Mouse (Mus musculus) B cell, adult 2 months (primary cell): ENCODE measurements around the gene Uck2.
A peak's percentile ranks its signal among the peaks of the same experiment; 100 is the strongest.

Experiments
- DNase-seq, 2 experiments: peaks; one replicate each; pipeline ENCODE4 v3.0.0; 2022

The Uck2 gene

DNA sequence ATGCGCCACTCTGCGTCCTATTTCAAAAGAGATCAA, at the start of gene Uck2:
Uck2 (minus strand) TSS at position 1 of the 36 bp plus-strand sequence.
- DNase-seq, result no peak

DNA sequence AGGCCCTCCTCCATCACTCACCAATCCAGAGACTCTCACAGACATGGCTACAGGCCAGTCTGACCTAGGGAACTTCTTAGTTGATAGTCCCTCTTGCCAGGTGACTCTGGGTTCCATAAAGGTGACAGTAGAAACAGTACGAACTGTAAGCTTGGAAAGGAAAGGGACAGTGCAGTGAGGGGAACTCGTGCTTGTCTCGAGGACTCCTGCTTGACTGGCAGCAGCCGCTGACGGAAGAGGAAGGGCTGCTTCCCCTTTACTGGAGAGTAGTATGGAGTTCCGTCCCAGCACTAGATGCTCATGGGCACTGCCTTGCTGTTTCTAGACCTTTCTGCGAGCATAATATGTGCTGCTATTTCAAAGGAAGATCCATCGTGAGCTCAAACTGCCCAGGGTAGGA, 46.0 kb upstream of the Uck2 start:
- DNase-seq, result no peak

GRCm38 (mm10) chr1:167328776-167329175, 43.7 kb upstream of the Uck2 start:
- no peak for DNase-seq

DNA sequence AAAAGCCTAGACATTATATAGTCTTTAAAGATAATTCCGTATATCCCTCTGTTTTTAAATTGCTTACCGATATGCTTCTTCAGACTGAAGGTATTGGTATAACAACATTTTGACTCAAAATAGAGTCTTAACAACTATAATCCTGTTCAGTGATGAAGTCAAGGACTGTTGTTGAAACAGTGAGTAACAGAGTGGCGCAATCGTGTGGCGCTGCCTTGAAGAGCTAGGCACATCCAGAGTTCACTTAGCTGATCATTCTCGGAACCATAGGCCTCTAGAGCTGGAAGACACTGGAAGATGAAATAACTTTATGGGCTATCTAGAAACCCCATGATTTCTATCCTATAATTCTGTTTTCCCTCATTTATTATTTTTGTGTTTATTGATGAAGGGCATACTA, 36.6 kb upstream of the Uck2 start:
- DNase-seq, result no peak

GRCm38 (mm10) chr1:167313220-167313619, 28.1 kb upstream of the Uck2 start:
- DNase-seq, result no peak

GRCm38 (mm10) chr1:167312367-167312766, 27.2 kb upstream of the Uck2 start:
- DNase-seq, result no peak

DNA sequence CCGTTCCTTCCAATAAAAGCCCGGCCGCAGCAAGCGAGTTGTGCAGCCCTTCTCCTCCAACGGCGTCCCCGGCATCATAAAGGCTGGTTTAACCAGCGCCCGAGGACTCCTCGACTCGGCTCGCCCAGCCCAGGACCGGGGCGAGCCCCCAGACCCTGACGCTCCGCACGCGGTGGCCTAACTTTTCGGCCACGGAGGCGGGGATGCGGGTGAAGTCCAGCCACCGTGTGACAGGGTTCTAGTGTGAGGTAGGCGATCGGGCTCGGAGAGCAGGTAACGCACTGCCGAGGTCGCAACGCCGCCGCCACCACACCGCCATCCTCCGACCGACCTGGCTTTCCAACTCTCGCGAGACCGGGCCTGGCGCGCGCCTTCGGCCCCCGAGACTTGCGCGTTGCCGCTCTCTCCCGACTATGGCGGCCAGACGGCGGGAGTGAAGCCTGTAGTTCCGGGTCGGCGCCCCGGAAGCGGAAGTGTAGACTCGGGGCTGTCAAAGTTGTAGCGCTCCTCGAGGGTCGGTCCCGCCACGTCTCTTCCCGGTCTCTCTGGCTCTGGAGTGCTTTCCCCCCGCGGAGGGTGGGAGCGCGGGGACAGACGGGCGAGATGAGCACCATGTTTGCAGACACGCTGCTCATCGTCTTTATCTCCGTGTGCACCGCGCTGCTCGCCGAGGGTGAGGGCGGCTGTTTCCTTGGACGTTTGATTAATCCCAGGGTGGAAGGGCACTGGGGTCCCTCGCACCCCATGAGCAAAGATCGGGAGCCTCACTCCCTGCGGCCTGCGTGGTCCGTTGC, 23.3 kb upstream of the Uck2 start, which contains the start of gene Tmco1:
Tmco1 (plus strand) TSS at position 118 of the 794 bp plus-strand sequence.
- DNase-seq, result peak; percentile 98

GRCm38 (mm10) chr1:167307674-167308073, 22.6 kb upstream of the Uck2 start:
- no peak for DNase-seq

- peak; percentile 76 to 80 for DNase-seq
These were observed 21.5 kb upstream of the Uck2 start for GRCm38 (mm10) chr1:167306451-167307240.

DNA sequence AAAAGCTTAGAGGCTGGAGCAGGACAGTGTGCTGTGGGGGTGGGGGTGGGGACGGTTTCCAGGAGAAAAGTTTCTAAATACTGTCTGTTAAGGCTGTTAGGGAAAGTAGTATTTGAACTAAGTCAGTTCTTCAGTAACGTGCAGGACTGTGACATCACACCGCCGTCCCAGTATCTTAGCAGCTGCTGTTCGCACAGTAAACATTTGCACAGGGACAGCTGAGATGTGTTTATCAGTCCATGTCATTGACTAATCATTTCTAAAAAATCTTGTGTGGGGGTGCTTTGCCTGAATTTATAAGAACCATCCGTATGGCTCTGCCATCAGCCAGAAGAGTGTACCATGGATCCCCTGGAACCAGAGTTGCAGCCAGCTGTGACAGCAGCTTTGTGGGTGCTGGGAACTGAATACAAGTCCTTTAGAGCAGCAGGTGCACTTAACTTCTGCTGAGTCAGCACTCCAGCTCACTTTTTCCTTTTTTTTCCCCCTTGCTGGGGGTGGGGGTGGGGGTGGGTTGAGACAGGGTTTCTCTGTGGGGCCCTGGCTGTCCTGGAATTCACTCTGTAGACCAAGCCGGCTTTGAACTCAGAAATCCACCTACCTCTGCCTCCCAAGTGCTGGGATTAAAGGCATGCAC, 20.5 kb upstream of the Uck2 start:
- no peak for DNase-seq

DNA sequence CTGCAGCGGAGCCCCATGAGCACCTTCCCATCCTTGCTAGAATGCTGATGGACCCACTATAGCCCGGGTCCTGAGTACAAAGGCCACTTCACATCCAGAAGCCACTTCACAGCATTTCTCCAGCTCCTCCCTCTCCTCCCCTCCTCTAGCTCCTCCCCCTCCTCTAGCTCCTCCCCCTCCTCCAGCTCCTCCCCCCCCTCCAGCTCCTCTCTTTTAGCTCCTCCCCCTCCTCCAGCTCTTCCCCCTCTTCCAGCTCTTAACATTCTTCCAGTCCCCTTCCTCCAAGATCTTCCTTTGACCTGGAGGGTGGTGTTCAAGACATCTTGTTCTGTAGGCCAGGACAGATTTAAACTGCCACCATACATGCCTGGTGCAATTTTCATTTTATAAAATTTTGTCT, 15.0 kb upstream of the Uck2 start:
- no peak for DNase-seq

GRCm38 (mm10) chr1:167295679-167296402, 10.7 kb upstream of the Uck2 start:
- no peak for DNase-seq

GRCm38 (mm10) chr1:167292447-167292846, 7.3 kb upstream of the Uck2 start:
- DNase-seq, result no peak

- DNase-seq, result no peak
These were observed 6.5 kb upstream of the Uck2 start for GRCm38 (mm10) chr1:167291610-167292009.

DNA sequence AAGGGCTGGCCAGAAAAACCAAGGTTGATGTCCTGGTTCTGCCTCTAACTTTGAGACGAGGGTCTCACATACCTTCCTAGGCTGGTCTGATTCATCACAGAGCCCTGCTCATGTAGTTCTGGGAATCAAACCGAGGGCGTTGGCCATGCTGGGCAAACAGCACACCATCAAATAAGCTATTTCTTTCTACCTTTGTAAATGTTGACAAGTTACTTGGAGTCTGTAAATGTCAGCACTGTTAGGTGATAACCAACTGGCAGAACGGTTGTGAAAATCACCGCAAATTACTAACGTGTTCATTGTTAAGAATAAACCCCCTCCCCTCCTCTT, 5.1 kb upstream of the Uck2 start:
- no peak for DNase-seq

GRCm38 (mm10) chr1:167289567-167290262, 4.6 kb upstream of the Uck2 start:
- no peak for DNase-seq

DNA sequence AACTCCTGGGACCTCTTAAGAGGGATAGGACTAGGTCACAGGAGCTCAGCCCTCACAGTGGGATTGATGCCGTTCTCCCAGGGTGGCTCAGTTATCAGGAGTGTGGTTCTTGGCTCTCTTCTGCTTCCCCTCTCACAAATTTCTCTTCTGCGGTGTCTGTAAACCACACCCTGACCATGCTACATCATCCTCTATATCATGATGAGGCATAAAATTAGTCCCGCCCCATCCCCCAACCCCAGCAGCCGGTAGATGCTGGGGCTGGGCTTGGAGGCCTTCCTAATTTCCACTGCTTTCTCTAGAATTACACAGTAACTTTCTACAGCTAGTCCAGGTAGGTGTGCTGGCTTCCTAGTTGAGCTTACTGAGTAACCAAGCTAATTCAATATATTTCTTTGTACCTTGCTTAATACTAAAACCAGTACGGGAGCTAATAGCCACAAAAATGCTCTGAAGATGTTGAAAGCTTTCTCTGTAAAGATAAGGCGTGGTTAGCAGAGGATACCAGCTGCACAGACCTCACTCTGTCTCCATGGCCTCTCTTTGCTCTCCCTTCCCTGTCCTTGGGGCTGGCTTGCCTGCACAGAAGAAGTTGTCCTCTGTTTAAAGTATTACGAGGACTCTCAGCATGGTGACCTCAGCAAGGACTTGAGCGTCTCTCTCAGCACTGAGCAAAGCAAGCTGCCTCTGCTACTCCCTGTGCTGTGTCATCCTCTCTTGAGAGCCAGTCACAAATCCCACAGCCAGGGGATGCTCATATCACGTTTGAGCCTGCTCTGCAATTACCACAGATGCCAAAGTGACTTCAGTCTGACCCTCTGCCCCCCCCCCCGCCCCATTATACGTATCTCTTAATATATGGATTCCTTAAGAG, 3.8 kb upstream of the Uck2 start:
- DNase-seq, result no peak

DNA sequence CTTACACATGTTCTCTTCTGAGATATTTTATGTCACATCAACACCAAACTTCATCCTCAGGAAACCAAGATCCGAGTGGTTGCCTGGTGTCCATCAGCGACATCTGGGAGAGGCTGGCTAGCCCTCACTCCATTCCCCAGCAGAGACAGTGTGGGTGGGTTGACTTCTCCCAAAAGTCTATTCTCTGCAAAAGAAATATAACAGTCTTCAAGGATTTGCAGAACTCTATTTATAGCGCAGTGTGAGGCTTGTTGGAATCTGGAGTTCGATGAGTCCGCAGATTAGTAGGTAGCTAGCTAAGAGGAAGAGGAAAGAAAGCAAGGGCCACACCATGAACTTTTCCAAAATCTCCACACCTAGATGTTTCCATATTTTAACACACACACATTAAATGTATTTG, 2.0 kb upstream of the Uck2 start:
- no peak for DNase-seq

DNA sequence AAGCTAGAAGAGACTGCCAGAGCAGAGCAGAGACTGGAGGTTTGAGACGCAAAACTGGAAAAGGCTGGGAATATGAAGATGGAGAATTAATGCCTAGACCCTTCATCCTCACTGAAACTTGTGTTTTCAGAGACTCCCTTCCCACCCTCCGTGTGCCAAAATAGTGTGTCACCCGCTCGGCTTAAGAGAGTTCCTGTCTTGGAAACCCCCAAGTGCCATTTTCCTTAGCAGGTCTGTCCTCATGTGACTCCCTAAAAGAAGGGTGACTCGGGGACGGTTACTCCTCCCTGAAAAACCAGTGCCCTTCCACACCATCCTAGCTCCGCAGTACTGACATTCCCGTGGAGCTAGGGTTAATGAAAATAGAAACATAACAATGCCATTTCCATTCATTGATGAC, 236 bp upstream of the Uck2 start:
- DNase-seq, result no peak

- DNase-seq, result peak; percentile 66 to 71
These were observed 242 bp downstream of the Uck2 start for GRCm38 (mm10) chr1:167284837-167285319.

DNA sequence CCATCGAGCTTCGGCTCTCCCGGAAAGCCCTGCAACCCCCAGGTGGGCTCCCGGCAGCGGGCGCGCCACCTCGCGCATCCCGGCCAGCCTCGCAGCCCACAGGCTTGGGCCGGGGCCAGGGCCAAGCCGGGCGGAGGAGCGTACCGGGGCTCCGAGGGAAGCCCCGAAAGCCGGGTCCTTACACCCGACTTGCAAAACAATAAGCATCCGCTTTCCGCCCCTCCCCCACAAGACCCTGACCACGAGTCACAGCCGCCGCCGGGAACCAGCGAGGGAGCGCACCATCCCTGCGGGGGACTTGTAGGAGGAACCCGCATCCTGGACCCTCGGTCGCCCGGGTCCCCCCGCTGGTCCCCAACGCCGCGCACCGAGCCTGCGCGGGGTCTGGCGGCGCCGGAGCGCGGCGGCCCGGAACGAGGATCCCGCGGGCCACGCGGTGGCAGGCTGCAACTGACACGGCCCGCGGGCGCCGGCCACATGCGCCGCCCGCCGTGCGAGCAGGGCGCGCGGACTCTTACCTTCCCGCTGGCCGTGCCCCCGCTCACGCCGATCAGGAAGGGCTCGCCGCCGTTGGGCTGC, 773 bp downstream of the Uck2 start:
- DNase-seq, result peak; percentile 71 to 72
